Mouse (Mus musculus): ENCODE measurements around the gene Olfr1314.

Gene Olfr1314

GRCm38 (mm10) chr2:112096681-112097080 lies at the start of gene Olfr1314:
Gene Olfr1314 (minus strand): TSS chr2:112096781.
- no peak for DNase-seq

GRCm38 (mm10) chr2:112140029-112140428 lies 43.4 kb upstream of the Olfr1314 start, which contains the start of gene Olfr1317:
Gene Olfr1317 (plus strand): TSS chr2:112140329.
- DNase-seq: no peak

- no peak for DNase-seq
Measured at GRCm38 (mm10) chr2:112134877-112135276, 38.3 kb upstream of the Olfr1314 start, which contains the start of gene Olfr1316. Gene Olfr1316 (minus strand): TSS chr2:112134977.

GRCm38 (mm10) chr2:112115340-112115739 lies 18.8 kb upstream of the Olfr1314 start, which contains the start of gene Olfr1315-ps1:
Gene Olfr1315-ps1 (minus strand): TSS chr2:112115440.
- no peak for DNase-seq

GRCm38 (mm10) chr2:112077743-112078142 lies 18.8 kb downstream of the Olfr1314 start, which contains the start of gene Olfr1313:
Gene Olfr1313 (minus strand): TSS chr2:112077843.
- DNase-seq: no peak

- DNase-seq: no peak
Measured at GRCm38 (mm10) chr2:112050138-112050537, 46.4 kb downstream of the Olfr1314 start, which contains the start of gene Olfr1312. Gene Olfr1312 (minus strand): TSS chr2:112050238.

All from lung, adult 18-20 months (tissue).